Mouse (Mus musculus): ENCODE results near the gene Itgb1bp1.

DNA sequence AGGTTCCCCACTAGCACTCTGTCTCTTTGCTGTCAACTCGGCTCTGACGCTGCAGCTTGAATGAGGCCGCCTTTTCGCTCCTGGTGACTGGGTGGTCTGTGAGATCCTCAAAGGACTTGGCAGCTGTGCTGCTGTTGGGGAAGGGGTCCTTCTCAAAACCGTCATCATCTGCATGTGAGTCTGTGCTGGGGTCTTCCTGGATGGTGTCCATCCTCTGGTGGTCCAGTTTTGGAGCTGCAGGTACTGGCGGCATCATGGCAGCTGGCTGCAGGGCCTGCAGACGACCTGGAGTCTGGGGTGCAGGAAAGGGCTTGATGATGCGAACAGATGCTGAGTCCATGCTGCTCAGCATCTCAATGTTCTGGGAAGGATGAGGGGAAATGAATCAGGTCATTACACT is 39.2 kb upstream of the Itgb1bp1 start:
- no peak for TF ChIP-seq CTCF (IDR thresholded peaks at IDR 0.05; ENCODE audit: borderline replicate concordance, extremely low read depth, insufficient read depth, insufficient read length)
- TF ChIP-seq POLR2A (IDR thresholded peaks at IDR 0.05; ENCODE audit: borderline replicate concordance, extremely low read depth, insufficient read depth, insufficient read length, poor library complexity, severe bottlenecking), result no peak

Measured in brain, embryonic 14.5 days (tissue).